In genomic region chrX:151508536-151508935, GRCm38 (mm10) we compare ENCODE assay signal across 21 mouse cellular contexts. TPM values are rescaled to one million over a fixed set of nuclear protein-coding genes. Genes with fewer than 3 reads are reported as not detected.
DNase-seq lines count a peak whose midpoint lies in the region; ATAC-seq lines count a peak whose summit lies in the region.
"Had no signal": no experiment of that assay in that cellular context is flagged by ENCODE, and none has a peak within 500 bp of the region (broad histone marks: within the 10 kb centered on the region; RNA-seq: fewer than 3 reads in every experiment).

No protein-coding gene starts in this region.

- H3K9me3 ChIP-seq in hindbrain, embryonic 12.5 days (replicated peaks): no peaks in the 10 kb centered on the region
- H3K9me3 ChIP-seq: embryonic facial prominence, embryonic 13.5 days; forebrain, embryonic 12.5 days; heart, embryonic 15.5 days; hindbrain, embryonic 10.5 days had no signal

- H3K4me3 ChIP-seq in hindbrain, embryonic 12.5 days: no peak overlapping the region
- H3K4me3 ChIP-seq: embryonic facial prominence, embryonic 13.5 days; forebrain, embryonic 12.5 days; heart, adult 2 months; heart, embryonic 15.5 days; hindbrain, embryonic 10.5 days had no signal

- no peak overlapping the region for H3K9ac ChIP-seq in hindbrain, embryonic 12.5 days
- H3K9ac ChIP-seq: embryonic facial prominence, embryonic 13.5 days; forebrain, embryonic 12.5 days; heart, embryonic 15.5 days had no signal

- no peak overlapping the region for H3K4me2 ChIP-seq in hindbrain, embryonic 12.5 days (replicated peaks)
- H3K4me2 ChIP-seq: embryonic facial prominence, embryonic 13.5 days; forebrain, embryonic 12.5 days; heart, embryonic 11.5 days; heart, embryonic 15.5 days had no signal

- no peaks in the 10 kb centered on the region for H3K36me3 ChIP-seq in hindbrain, embryonic 12.5 days
- H3K36me3 ChIP-seq: embryonic facial prominence, embryonic 13.5 days; forebrain, embryonic 12.5 days; heart, embryonic 15.5 days; hindbrain, embryonic 10.5 days had no signal

- no peaks in the 10 kb centered on the region for H3K4me1 ChIP-seq in hindbrain, embryonic 12.5 days
- H3K4me1 ChIP-seq: embryonic facial prominence, embryonic 13.5 days; forebrain, embryonic 12.5 days; heart, embryonic 15.5 days; hindbrain, embryonic 10.5 days had no signal

- peak; percentile 32 for ATAC-seq in CD4-positive, CD25-positive, alpha-beta regulatory T cell, adult 4 months
- peak; percentile 100 for ATAC-seq in common myeloid progenitor, adult 5-6 weeks (replicated peaks; ENCODE audit: low read depth, poor library complexity, severe bottlenecking)
- ATAC-seq in megakaryocyte, adult 5-6 weeks (ENCODE audit: poor library complexity, severe bottlenecking): peak; percentile 100
- ATAC-seq in hindbrain, embryonic 12.5 days (ENCODE audit: low FRiP score): no peak
- ATAC-seq: forebrain, embryonic 16.5 days; hindbrain, embryonic 16.5 days had no signal

- H3K27me3 ChIP-seq in hindbrain, embryonic 12.5 days: no peaks in the 10 kb centered on the region
- H3K27me3 ChIP-seq: embryonic facial prominence, embryonic 13.5 days; forebrain, embryonic 12.5 days; heart, embryonic 15.5 days had no signal

- no peak for DNase-seq in kidney, postnatal 10 days
- DNase-seq in kidney, adult 9 months: no peak
- DNase-seq: adrenal gland, adult 8-10 months; B cell, adult 2 months; cerebellum, adult 11-12 months; cerebellum, adult 9-10 months; cerebellum, postnatal 25 days; gastrocnemius, postnatal 10 days; heart, adult 2 months; heart, postnatal 14 days had no signal

- no peak overlapping the region for H3K27ac ChIP-seq in hindbrain, embryonic 12.5 days
- H3K27ac ChIP-seq: embryonic facial prominence, embryonic 13.5 days; forebrain, embryonic 12.5 days; heart, adult 2 months; heart, embryonic 15.5 days; hindbrain, embryonic 10.5 days had no signal

RNA-seq across cellular contexts. Expression of gene Phf8, which starts 11.9 kb away (rescaled TPM):
- polyA plus RNA-seq in CD4-positive, CD25-positive, alpha-beta regulatory T cell, adult 4 months (2017; shearing (Covaris generic)): 10 to 100 TPM; 38.9 to 53.6 TPM
- 16.4 and 30.8 TPM in 2 replicates for total RNA-seq in common myeloid progenitor, adult 5-6 weeks (2017)
- total RNA-seq in megakaryocyte, adult 5-6 weeks (2015): 42.6 and 45.3 TPM in 2 replicates
- 27.1 and 33.6 TPM in 2 replicates for total RNA-seq in megakaryocyte, adult 5-6 weeks (2017)
- polyA plus RNA-seq in hindbrain, embryonic 12.5 days (2016; fragmentation: Nextera tagmentation; extraction: Ambion mirVana): 26.8 and 28.9 TPM in 2 replicates
